Mouse (Mus musculus) kidney, embryonic 14.5 days (tissue): ENCODE data around the gene Pmm1. TPM values are rescaled to one million over a fixed set of nuclear protein-coding genes. Genes with fewer than 3 reads are reported as not detected.

Experiments used
- ATAC-seq: fragments of 200-750 bp; cut with Nextera tagmentation; 2 replicates; pipeline ENCODE4 v1.8.0; 2017; ENCODE audit warnings: moderate number of reproducible peaks, mild to moderate bottlenecking, moderate TSS enrichment, moderate library complexity; ENCODE audit not compliant: low FRiP score, low TSS enrichment
- H3K27ac ChIP-seq: fragments of 300-500 bp; sonication (generic); 2 replicates; pipeline ENCODE4 v1.5.1; 2014; ENCODE audit warnings: low read depth, mild to moderate bottlenecking, low read length, moderate library complexity, mixed read lengths
- H3K27me3 ChIP-seq: fragments of 300-500 bp; sonication (generic); 2 replicates; pipeline ENCODE4 v1.6.1; 2014; ENCODE audit warnings: mild to moderate bottlenecking, low read length; ENCODE audit not compliant: control insufficient read depth, insufficient read depth
- H3K36me3 ChIP-seq: fragments of 300-500 bp; sonication (generic); 2 replicates; pipeline ENCODE4 v1.6.1; 2014; ENCODE audit warnings: low read length, mixed read lengths; ENCODE audit not compliant: control insufficient read depth, insufficient read depth
- H3K4me1 ChIP-seq: fragments of 300-500 bp; sonication (generic); 2 replicates; pipeline ENCODE4 v1.6.1; 2014; ENCODE audit warnings: low read length, mixed read lengths; ENCODE audit not compliant: control insufficient read depth, insufficient read depth
- H3K4me2 ChIP-seq: fragments of 300-500 bp; sonication (generic); replicated peaks from 2 replicates; pipeline ENCODE4 v1.6.1; 2014; ENCODE audit warnings: low read depth, mild to moderate bottlenecking, low read length
- H3K4me3 ChIP-seq: fragments of 300-500 bp; sonication (generic); 2 replicates; pipeline ENCODE4 v1.5.1; 2014; ENCODE audit warnings: mild to moderate bottlenecking, low read length
- H3K9ac ChIP-seq: fragments of 300-500 bp; sonication (generic); 2 replicates; pipeline ENCODE4 v1.6.1; 2014; ENCODE audit warnings: low read depth, mild to moderate bottlenecking, low read length, moderate library complexity
- H3K9me3 ChIP-seq: fragments of 300-500 bp; sonication (generic); 2 replicates; pipeline ENCODE4 v1.6.1; 2016; ENCODE audit warnings: low read length; ENCODE audit not compliant: control insufficient read depth
- WGBS: fragments of 180-500 bp; shearing (Covaris S2); extraction: QIAGEN DNeasy Blood & Tissue Kit; methylation state at CpG from one replicate; pipeline ENCODE4 v1.1.7; 2014; 5-methylcytosine and 5-hydroxymethylcytosine counted together
- polyA plus RNA-seq: library from polyadenylated mRNA; unstranded; fragments of >200 nt; fragmentation: Nextera tagmentation; extraction: Ambion mirVana; gene quantifications from 2 replicates; pipeline ENCODE4 v1.2.1, GENCODE M21; 2014

The Pmm1 gene
- polyA plus RNA-seq, 1 experiment from 2014 or later: 28.3 TPM

DNA sequence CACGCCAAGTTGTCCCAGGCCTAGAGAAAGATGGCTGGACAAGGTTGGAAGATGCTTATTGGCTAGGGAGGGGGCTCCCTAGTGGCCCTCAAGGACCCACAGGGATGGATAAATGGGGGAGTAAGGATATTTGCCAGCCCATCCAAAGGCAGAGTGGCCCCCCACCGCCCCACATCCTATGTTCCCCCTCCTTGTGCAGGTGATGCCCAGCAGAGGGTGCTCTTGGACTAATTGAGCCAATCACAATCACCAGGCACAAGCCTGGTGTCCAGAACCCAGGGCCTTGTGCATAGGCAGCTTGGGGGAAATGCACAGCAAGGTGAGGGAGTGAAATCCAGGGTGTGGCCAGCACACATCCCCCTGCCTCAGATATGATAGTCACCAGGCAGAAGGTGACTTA is 22.5 kb downstream of the Pmm1 start:
- no peaks in the 10 kb centered on the region for H3K9me3 ChIP-seq
- no peaks in the 10 kb centered on the region for H3K36me3 ChIP-seq
- no peak overlapping the region for H3K27ac ChIP-seq
- H3K4me3 ChIP-seq: peak overlapping the region; percentile 47; the same call in 1 of the 2 replicates
- WGBS: 35% methylated on average over 2 of the region's 2 CpGs
- peaks cover 29% of the 10 kb centered on the region for H3K4me1 ChIP-seq
- peak overlapping the region; percentile 62 for H3K4me2 ChIP-seq
- H3K27me3 ChIP-seq: no peaks in the 10 kb centered on the region
- ATAC-seq: peak; percentile 8; the same call in 1 of the 2 replicates
- peak overlapping the region; percentile 18; the same call in 1 of the 2 replicates for H3K9ac ChIP-seq

DNA sequence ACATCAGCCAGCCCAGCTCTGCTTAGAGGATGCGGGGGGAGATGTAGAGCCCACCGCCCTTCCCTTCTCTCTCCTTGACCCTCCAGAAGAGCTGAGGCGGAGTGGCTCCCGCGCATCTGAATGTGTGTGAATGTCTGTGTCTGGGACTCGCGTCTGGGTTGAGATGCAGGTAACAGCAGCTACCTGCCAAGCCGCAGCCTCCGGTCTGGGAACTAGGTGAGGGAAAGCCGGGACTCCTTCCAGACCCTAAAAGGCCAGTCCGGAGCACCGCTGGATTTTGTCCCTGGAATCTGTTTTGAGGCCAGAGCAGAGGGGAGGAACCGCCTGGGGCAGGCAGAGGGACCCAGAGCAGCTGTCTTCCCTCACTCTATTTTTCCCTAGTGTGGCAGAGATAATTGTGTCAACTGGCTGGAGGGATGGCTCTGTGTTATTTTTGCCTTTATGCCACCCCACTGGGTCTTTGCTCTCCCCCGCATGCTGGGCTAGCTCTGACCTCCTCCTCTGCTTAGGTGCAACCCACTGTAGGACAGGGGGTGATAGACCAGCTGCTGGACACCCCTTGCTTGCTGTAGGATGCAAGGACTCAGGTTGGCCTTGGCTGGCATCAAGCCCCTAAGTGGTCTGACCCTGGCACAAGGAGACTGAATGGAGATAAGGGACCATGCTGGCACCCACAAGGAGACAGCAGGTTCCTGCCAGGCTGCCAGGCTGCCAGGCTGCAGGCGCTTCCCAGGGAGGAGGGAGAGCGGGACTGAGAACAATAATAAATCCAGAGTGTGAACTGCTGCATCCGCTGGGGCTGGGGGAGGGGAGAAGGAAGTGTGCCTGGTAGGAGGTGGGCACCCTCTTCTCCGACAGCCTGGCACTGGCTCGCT is 23.4 kb downstream of the Pmm1 start:
- peak overlapping the region; percentile 62 for H3K4me2 ChIP-seq
- peak overlapping the region; percentile 60; the same call in 1 of the 2 replicates for H3K27ac ChIP-seq
- ATAC-seq: no peak; the same call in 1 of the 2 replicates
- H3K36me3 ChIP-seq: no peaks in the 10 kb centered on the region
- H3K4me3 ChIP-seq: peak overlapping the region; percentile 47
- no peaks in the 10 kb centered on the region for H3K9me3 ChIP-seq
- H3K27me3 ChIP-seq: no peaks in the 10 kb centered on the region
- WGBS: 5% methylated on average over 17 of the region's 19 CpGs
- H3K9ac ChIP-seq: peak overlapping the region; percentile 46
- H3K4me1 ChIP-seq: peaks cover 30% of the 10 kb centered on the region

DNA sequence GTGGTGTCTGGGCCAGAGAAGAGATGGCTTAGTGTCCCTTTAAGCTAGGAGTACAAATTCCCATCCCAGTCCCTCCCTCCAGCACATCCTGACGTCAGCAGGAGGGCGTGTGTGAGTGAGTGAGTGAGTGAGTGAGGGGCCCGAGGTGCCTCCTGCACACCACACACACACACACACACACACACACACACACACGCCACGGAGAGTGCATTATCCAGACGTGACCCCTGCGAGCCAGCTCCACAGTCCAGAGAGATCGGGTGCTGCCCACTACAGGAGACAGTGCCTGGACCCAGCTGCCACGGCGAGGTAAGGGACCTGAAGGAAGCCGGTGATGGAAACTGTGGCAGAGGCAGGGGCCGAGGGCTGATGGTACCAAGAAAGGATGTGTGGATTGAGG is 24.1 kb downstream of the Pmm1 start, which contains the start of gene Csdc2:
Csdc2 (plus strand) TSS at position 81 of the 400 bp plus-strand sequence.
- Histone ChIP-seq H3K27ac (peak within 1 kb of the TSS; percentile 60), H3K9ac (peak within 1 kb of the TSS; percentile 46), H3K4me2 (peak within 1 kb of the TSS; percentile 62), H3K27me3 (no peaks in the 10 kb centered on the region), H3K4me1 (peaks cover 30% of the 10 kb centered on the region), H3K4me3 (peak within 1 kb of the TSS; percentile 47), H3K9me3 (no peaks in the 10 kb centered on the region), H3K36me3 (no peaks in the 10 kb centered on the region)
- 2% methylated on average over 12 of the region's 12 CpGs for WGBS
- ATAC-seq: peak; percentile 49

DNA sequence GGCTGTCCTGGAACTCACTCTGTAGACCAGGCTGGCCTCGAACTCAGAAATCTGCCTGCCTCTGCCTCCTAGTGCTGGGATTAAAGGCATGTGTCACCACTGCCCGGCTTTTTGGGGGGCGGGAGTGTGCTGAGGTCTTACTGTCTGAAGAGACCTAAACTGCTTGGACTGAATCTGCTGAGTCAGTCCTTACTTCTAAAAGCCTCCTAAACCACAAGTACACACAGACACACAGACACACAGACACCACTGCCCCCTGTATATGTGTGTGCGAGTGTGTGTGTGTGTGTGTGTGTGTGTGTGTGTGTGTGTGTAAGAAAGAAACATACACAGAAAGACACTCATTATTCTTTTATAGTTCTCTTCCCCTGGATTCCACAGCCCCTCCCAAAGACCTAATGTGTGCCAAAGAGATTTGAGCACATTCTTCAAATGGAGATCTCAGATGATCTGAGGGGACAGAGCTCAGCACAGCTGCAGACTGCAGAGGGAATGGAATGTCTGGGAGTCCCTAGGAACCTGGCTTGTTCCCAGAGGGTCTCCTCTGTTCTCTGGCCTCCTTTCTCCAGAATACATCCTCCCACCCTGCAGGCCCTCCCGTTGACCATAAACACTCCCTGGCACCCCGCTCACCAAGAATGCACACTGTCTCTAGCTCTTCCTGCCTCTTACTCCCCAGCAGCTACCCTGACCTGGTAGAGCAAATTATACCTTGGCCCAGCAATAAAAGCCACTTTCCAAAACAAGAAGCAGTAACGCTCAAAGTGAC is 24.7 kb downstream of the Pmm1 start:
- 43% methylated on average over 6 of the region's 7 CpGs for WGBS

DNA sequence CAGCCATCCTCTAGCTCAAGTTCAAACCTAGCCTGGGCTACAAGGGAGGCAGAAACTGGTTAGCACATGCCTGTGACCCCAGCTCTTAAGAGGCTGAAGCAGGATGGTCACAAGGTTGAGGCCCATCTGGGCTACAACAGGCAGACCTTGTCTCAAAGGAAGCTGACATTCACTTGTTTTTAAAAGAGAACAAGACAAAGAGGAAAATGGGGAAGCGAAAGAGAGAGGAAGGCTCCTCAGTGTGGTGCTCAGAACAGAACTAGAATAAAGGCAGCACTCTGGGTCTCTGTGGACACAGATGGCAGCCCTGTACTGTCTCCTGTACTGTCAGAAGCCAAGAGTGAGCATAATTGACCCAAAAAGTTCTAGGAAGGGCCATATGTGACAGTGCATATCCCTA is 26.7 kb downstream of the Pmm1 start:
- Histone ChIP-seq H3K4me3 (no peak overlapping the region), H3K4me2 (no peak overlapping the region), H3K27me3 (no peaks in the 10 kb centered on the region), H3K36me3 (no peaks in the 10 kb centered on the region), H3K9ac (no peak overlapping the region), H3K27ac (no peak overlapping the region), H3K9me3 (no peaks in the 10 kb centered on the region), H3K4me1 (peaks cover 30% of the 10 kb centered on the region)
- WGBS: 79% methylated on average over 1 of the region's 1 CpGs
- ATAC-seq: no peak

More for the DNA sequence above, 24.7 kb downstream of the Pmm1 start:
- Histone ChIP-seq H3K4me1 (peaks cover 30% of the 10 kb centered on the region), H3K9ac (peak overlapping the region; percentile 46; the same call in 1 of the 2 replicates), H3K27ac (peak overlapping the region; percentile 60), H3K4me2 (peak overlapping the region; percentile 62), H3K4me3 (peak overlapping the region; percentile 47), H3K9me3 (no peaks in the 10 kb centered on the region), H3K27me3 (no peaks in the 10 kb centered on the region), H3K36me3 (no peaks in the 10 kb centered on the region)
- 0 out of 2 replicates have a peak, but pooled peaks have one; percentile 10 for ATAC-seq

DNA sequence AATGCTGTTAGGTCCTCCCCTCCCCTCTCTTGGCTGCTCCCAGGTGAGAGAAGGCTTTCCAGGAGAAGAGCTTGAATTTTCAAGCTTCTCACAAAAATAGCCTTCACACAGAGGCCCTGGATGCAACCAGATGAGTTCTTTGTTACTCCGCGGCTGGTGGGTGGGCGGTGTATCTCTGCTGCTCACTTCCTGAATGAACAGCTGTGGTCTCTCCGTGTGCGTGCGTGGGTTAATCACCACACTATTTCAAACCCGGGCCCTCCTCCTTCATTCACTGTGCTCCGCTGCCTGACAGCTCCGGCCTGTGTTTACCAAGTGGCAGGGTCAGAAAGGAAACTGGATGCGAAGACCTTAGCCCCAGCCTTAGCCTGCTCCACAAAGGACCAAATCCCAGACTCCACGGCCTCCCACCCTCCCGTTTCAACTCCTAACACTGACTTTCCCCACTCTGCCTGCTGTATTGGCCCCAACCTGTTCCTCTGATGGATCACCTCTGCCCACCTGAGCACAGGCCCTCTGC is 27.7 kb downstream of the Pmm1 start:
- H3K4me1 ChIP-seq: peaks cover 34% of the 10 kb centered on the region
- peak overlapping the region; percentile 66; the same call in 1 of the 2 replicates for H3K27ac ChIP-seq
- no peaks in the 10 kb centered on the region for H3K27me3 ChIP-seq
- no peaks in the 10 kb centered on the region for H3K9me3 ChIP-seq
- H3K4me3 ChIP-seq: no peak overlapping the region
- 6% methylated on average over 12 of the region's 12 CpGs for WGBS
- peak overlapping the region; percentile 32; the same call in 1 of the 2 replicates for H3K9ac ChIP-seq
- no peak overlapping the region for H3K4me2 ChIP-seq
- ATAC-seq: peak; percentile 48
- no peaks in the 10 kb centered on the region for H3K36me3 ChIP-seq

DNA sequence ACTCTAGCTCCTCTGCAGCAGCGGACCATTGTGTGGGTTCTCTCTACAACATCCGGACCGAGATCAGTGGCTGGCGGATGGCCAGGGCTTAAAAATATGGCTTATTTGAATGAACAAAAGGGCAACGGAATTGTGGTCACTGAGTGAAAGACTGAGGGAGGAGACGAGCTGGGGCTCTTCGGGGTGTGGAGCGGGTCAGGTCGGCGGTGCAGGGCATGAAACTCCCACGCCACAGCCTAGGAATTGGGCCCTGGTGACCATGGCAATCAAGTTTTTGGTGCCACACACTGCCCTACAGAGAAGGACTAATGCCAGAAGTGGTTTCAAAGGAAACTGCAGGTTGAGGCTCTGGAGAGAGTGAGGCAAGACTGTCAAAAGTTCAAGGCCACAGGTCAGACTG is 32.5 kb downstream of the Pmm1 start:
- no peak overlapping the region for H3K9ac ChIP-seq
- H3K27ac ChIP-seq: peak overlapping the region; percentile 85
- no peak overlapping the region; the same call in 1 of the 2 replicates for H3K4me2 ChIP-seq

GRCm38 (mm10) chr15:81927741-81928140 is 33.0 kb downstream of the Pmm1 start:
- Histone ChIP-seq H3K4me2 (no peak overlapping the region), H3K4me1 (peaks cover 36% of the 10 kb centered on the region), H3K27ac (peak overlapping the region; percentile 85), H3K4me3 (no peak overlapping the region), H3K36me3 (0 out of 2 replicates have a peak, but pooled peaks cover 2% of the 10 kb centered on the region), H3K27me3 (no peaks in the 10 kb centered on the region), H3K9ac (no peak overlapping the region), H3K9me3 (no peaks in the 10 kb centered on the region)
- WGBS: 38% methylated on average over 4 of the region's 4 CpGs
- no peak for ATAC-seq

More for the DNA sequence above, 32.5 kb downstream of the Pmm1 start:
- H3K4me1 ChIP-seq: peaks cover 36% of the 10 kb centered on the region
- H3K27me3 ChIP-seq: no peaks in the 10 kb centered on the region
- WGBS: 33% methylated on average over 11 of the region's 11 CpGs
- H3K9me3 ChIP-seq: no peaks in the 10 kb centered on the region
- no peak overlapping the region for H3K4me3 ChIP-seq
- 0 out of 2 replicates have a peak, but pooled peaks cover 2% of the 10 kb centered on the region for H3K36me3 ChIP-seq
- no peak for ATAC-seq
